Mouse (Mus musculus) cortical plate, adult 2 months (tissue): ENCODE measurements around the gene Pik3cb.

Source experiments
- CTCF ChIP-seq: fragments of 200-500 bp; IDR thresholded peaks from 2 replicates; pipeline ENCODE4 v1.5.1; 2011; ENCODE audit warnings: mild to moderate bottlenecking, control low read depth, low read length; ENCODE audit not compliant: insufficient read depth; ENCODE audit errors: extremely low read depth
- POLR2A ChIP-seq: fragments of 200-500 bp; IDR thresholded peaks from 2 replicates; pipeline ENCODE4 v1.6.1; 2011; ENCODE audit warnings: mild to moderate bottlenecking, low read length, control low read depth; ENCODE audit not compliant: insufficient read depth; ENCODE audit errors: extremely low read depth

DNA sequence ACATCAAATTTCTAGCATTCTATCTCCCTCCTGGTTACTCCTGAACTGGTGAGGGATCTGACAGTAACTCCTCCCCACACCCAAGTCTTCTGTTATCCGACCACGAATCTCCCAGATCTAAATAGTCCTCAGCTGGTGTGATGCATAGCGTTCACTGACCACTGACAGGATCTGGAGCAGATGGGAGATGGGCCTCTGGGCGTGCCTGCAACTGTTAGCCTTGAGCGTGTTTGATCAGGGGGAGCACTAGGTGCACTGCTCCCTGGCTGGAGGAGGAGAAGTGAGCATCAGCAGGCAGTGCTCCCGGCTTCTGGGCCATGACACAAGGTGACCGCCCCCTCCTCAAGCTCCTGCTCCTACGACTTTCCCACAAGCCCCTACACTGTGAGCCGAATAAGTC is 98.4 kb downstream of the Pik3cb start:
- TF ChIP-seq CTCF (no peak), POLR2A (no peak)
